Mouse (Mus musculus) G1E-ER4 (cell line): ENCODE results near the gene Nutf2. TPM values are rescaled to one million over a fixed set of nuclear protein-coding genes. Genes with fewer than 3 reads are reported as not detected.

Experiments used
- GATA1 ChIP-seq: IDR thresholded peaks from one replicate; pipeline ENCODE4 v1.8.0; 2012; ENCODE audit warnings: low read length, inconsistent platforms
- polyA plus RNA-seq: library from polyadenylated mRNA; stranded (reverse); fragments of >175 nt; gene quantifications from 2 replicates; pipeline ENCODE4 v1.2.3, GENCODE M21; 2012

Nutf2 gene
- polyA plus RNA-seq, 1 experiment = 337 TPM

- no peak for TF ChIP-seq GATA1
Measured at GRCm38 (mm10) chr8:105851651-105852143, 8.7 kb upstream of the Nutf2 start.

GRCm38 (mm10) chr8:105852146-105852729, 8.1 kb upstream of the Nutf2 start:
- no peak for TF ChIP-seq GATA1

GRCm38 (mm10) chr8:105853178-105853577, 7.2 kb upstream of the Nutf2 start, which contains the start of gene Cenpt:
Gene Cenpt, minus strand, starts transcription at chr8:105853278.
- no peak for TF ChIP-seq GATA1

GRCm38 (mm10) chr8:105854303-105854702, 6.1 kb upstream of the Nutf2 start:
- TF ChIP-seq GATA1 = no peak

GRCm38 (mm10) chr8:105854715-105855216, 5.6 kb upstream of the Nutf2 start, which contains the start of gene Thap11:
Gene Thap11, plus strand, starts transcription at chr8:105855132.
- no peak for TF ChIP-seq GATA1

GRCm38 (mm10) chr8:105855248-105856167, 4.9 kb upstream of the Nutf2 start:
- no peak for TF ChIP-seq GATA1

GRCm38 (mm10) chr8:105856168-105856835, 4.1 kb upstream of the Nutf2 start:
- TF ChIP-seq GATA1 = no peak

- TF ChIP-seq GATA1 = no peak
Measured at GRCm38 (mm10) chr8:105858495-105858894, 1.9 kb upstream of the Nutf2 start.

GRCm38 (mm10) chr8:105859314-105859713, 1.1 kb upstream of the Nutf2 start:
- TF ChIP-seq GATA1 = peak; percentile 50

GRCm38 (mm10) chr8:105861951-105862350, 1.6 kb downstream of the Nutf2 start:
- TF ChIP-seq GATA1 = no peak

GRCm38 (mm10) chr8:105866364-105867029, 6.1 kb downstream of the Nutf2 start:
- TF ChIP-seq GATA1 = no peak

- TF ChIP-seq GATA1 = no peak
Measured at GRCm38 (mm10) chr8:105874301-105874700, 13.9 kb downstream of the Nutf2 start.

- no peak for TF ChIP-seq GATA1
Measured at GRCm38 (mm10) chr8:105880754-105881520, 20.6 kb downstream of the Nutf2 start, which contains the start of gene Edc4. Gene Edc4, plus strand, starts transcription at chr8:105880881.

- TF ChIP-seq GATA1 = no peak
Measured at GRCm38 (mm10) chr8:105889756-105890465, 29.5 kb downstream of the Nutf2 start.
